Mouse (Mus musculus): ENCODE measurements around the gene Rad54l.

Gene Rad54l

GRCm38 (mm10) chr4:116143317-116143811, 19.9 kb upstream of the Rad54l start:
- in situ Hi-C loops (cut with MboI; ENCODE audit: low pct_unique_long_range_greater_than_20kb in 1 of 2, low sequenced_read_pairs in 2 of 2, unreplicated experiment in 1 of 2), result no loop called here

- in situ Hi-C loops (cut with MboI; ENCODE audit: low pct_unique_long_range_greater_than_20kb in 1 of 2, low sequenced_read_pairs in 2 of 2, unreplicated experiment in 1 of 2), result no loop called here
These were observed 18.8 kb upstream of the Rad54l start for GRCm38 (mm10) chr4:116142269-116142668.

GRCm38 (mm10) chr4:116141736-116142135, 18.2 kb upstream of the Rad54l start:
- in situ Hi-C loops (cut with MboI; ENCODE audit: low pct_unique_long_range_greater_than_20kb in 1 of 2, low sequenced_read_pairs in 2 of 2, unreplicated experiment in 1 of 2), result no loop called here

GRCm38 (mm10) chr4:116140801-116141574, 17.5 kb upstream of the Rad54l start:
- in situ Hi-C loops (cut with MboI; ENCODE audit: low pct_unique_long_range_greater_than_20kb in 1 of 2, low sequenced_read_pairs in 2 of 2, unreplicated experiment in 1 of 2), result no loop called here

GRCm38 (mm10) chr4:116137421-116137996, 14.0 kb upstream of the Rad54l start:
- in situ Hi-C loops (cut with MboI; ENCODE audit: low pct_unique_long_range_greater_than_20kb in 1 of 2, low sequenced_read_pairs in 2 of 2, unreplicated experiment in 1 of 2), result no loop called here

- in situ Hi-C loops (cut with MboI; ENCODE audit: low pct_unique_long_range_greater_than_20kb in 1 of 2, low sequenced_read_pairs in 2 of 2, unreplicated experiment in 1 of 2), result no loop called here
These were observed 11.5 kb upstream of the Rad54l start for GRCm38 (mm10) chr4:116134990-116135389.

GRCm38 (mm10) chr4:116133126-116133525, 9.6 kb upstream of the Rad54l start:
- in situ Hi-C loops (cut with MboI; ENCODE audit: low pct_unique_long_range_greater_than_20kb in 1 of 2, low sequenced_read_pairs in 2 of 2, unreplicated experiment in 1 of 2), result no loop called here

- in situ Hi-C loops (cut with MboI; ENCODE audit: low pct_unique_long_range_greater_than_20kb in 1 of 2, low sequenced_read_pairs in 2 of 2, unreplicated experiment in 1 of 2), result no loop called here
These were observed 4.5 kb upstream of the Rad54l start for GRCm38 (mm10) chr4:116127956-116128355.

GRCm38 (mm10) chr4:116125803-116126386, 2.4 kb upstream of the Rad54l start:
- in situ Hi-C loops (cut with MboI; ENCODE audit: low pct_unique_long_range_greater_than_20kb in 1 of 2, low sequenced_read_pairs in 2 of 2, unreplicated experiment in 1 of 2), result no loop called here

GRCm38 (mm10) chr4:116122762-116123161, 728 bp downstream of the Rad54l start:
- in situ Hi-C loops (cut with MboI; ENCODE audit: low pct_unique_long_range_greater_than_20kb in 1 of 2, low sequenced_read_pairs in 2 of 2, unreplicated experiment in 1 of 2), result no loop called here

- in situ Hi-C loops (cut with MboI; ENCODE audit: low pct_unique_long_range_greater_than_20kb in 1 of 2, low sequenced_read_pairs in 2 of 2, unreplicated experiment in 1 of 2), result no loop called here
These were observed 12.0 kb downstream of the Rad54l start for GRCm38 (mm10) chr4:116111486-116111885.

- in situ Hi-C loops (cut with MboI; ENCODE audit: low pct_unique_long_range_greater_than_20kb in 1 of 2, low sequenced_read_pairs in 2 of 2, unreplicated experiment in 1 of 2), result no loop called here
These were observed 12.8 kb downstream of the Rad54l start for GRCm38 (mm10) chr4:116110695-116111094.

- in situ Hi-C loops (cut with MboI; ENCODE audit: low pct_unique_long_range_greater_than_20kb in 1 of 2, low sequenced_read_pairs in 2 of 2, unreplicated experiment in 1 of 2), result no loop called here
These were observed 18.2 kb downstream of the Rad54l start for GRCm38 (mm10) chr4:116105278-116105677.

GRCm38 (mm10) chr4:116100959-116101358, 22.5 kb downstream of the Rad54l start:
- in situ Hi-C loops (cut with MboI; ENCODE audit: low pct_unique_long_range_greater_than_20kb in 1 of 2, low sequenced_read_pairs in 2 of 2, unreplicated experiment in 1 of 2), result no loop called here

GRCm38 (mm10) chr4:116097211-116097610, 26.3 kb downstream of the Rad54l start:
- in situ Hi-C loops (cut with MboI; ENCODE audit: low pct_unique_long_range_greater_than_20kb in 1 of 2, low sequenced_read_pairs in 2 of 2, unreplicated experiment in 1 of 2), result no loop called here

- in situ Hi-C loops (cut with MboI; ENCODE audit: low pct_unique_long_range_greater_than_20kb in 1 of 2, low sequenced_read_pairs in 2 of 2, unreplicated experiment in 1 of 2), result no loop called here
These were observed 27.2 kb downstream of the Rad54l start for GRCm38 (mm10) chr4:116096291-116096690.

- in situ Hi-C loops (cut with MboI; ENCODE audit: low pct_unique_long_range_greater_than_20kb in 1 of 2, low sequenced_read_pairs in 2 of 2, unreplicated experiment in 1 of 2), result no loop called here
These were observed 34.8 kb downstream of the Rad54l start for GRCm38 (mm10) chr4:116088510-116089249.

- in situ Hi-C loops (cut with MboI; ENCODE audit: low pct_unique_long_range_greater_than_20kb in 1 of 2, low sequenced_read_pairs in 2 of 2, unreplicated experiment in 1 of 2), result no loop called here
These were observed 46.0 kb downstream of the Rad54l start for GRCm38 (mm10) chr4:116077240-116078095.

All from mouse embryonic stem cell (cell line).